Mouse (Mus musculus) heart, postnatal 0 days (tissue): ENCODE measurements around the gene Metrn.

Experiments used
- CTCF ChIP-seq: IDR thresholded peaks from 2 replicates; pipeline ENCODE4 v1.5.1; 2016; ENCODE audit warnings: antibody characterized with exemption, control low read depth, low read depth
- EP300 ChIP-seq: IDR thresholded peaks from 2 replicates; pipeline ENCODE4 v1.6.1; 2016; ENCODE audit warnings: antibody characterized with exemption, low read depth

- TF ChIP-seq CTCF: no peak
- TF ChIP-seq EP300: no peak
These were observed 9.6 kb upstream of the Metrn start for GRCm38 (mm10) chr17:25806507-25806906.
